Mouse (Mus musculus) left cerebral cortex, adult 11 months (tissue): Measurements from ENCODE around the gene Rnf2.
"Not testable (repeated sequence)": the region's sequence is repeated elsewhere in the genome, so short reads cannot be mapped to it uniquely, and the experiment has no call there.

ENCODE experiments used
- DNase-seq: peaks from one replicate; pipeline ENCODE4 v3.0.0; 2022; ENCODE audit warnings: low spot score

Rnf2 gene

GRCm38 (mm10) chr1:151484754-151485153, 16.0 kb downstream of the Rnf2 start:
- DNase-seq, result no peak

DNA sequence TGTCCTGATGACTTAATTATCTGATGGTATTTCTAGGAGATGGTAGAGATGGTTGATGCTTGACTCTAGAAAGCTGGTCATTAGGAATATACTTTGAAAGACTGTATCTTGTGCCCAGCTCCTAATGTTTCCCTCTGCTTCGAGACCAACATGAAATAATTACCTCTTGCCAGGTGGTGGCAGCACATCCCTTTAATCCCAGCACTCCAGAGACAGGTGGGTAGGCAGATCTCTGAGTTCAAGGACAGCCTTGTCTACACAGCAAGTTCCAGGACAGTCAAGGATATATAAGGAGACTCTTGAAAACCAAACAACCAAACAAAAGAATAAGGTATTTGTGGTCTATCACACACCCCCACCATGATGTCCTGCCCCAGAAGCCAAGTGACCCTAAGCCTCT, 17.2 kb downstream of the Rnf2 start:
- no peak for DNase-seq

- DNase-seq, result no peak
Observed at GRCm38 (mm10) chr1:151482497-151482896, 18.3 kb downstream of the Rnf2 start.

DNA sequence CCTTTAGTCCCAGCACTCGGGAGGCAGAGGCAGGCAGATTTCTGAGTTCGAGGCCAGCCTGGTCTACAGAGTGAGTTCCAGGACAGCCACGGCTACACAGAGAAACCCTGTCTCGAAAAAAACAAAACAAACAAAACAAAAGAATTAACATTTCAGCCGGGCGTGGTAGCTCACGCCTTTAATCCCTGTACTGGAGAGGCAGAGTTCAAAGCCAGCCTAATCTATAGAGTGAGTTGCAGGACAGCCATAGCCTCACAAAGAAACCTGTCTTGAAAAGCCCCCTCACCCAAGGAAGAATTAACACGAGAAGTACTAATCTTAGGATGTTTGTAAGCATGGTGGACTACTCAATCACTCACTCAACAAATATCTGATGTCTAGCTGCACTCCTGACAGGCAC, 28.4 kb downstream of the Rnf2 start:
- not testable (repeated sequence) for DNase-seq

DNA sequence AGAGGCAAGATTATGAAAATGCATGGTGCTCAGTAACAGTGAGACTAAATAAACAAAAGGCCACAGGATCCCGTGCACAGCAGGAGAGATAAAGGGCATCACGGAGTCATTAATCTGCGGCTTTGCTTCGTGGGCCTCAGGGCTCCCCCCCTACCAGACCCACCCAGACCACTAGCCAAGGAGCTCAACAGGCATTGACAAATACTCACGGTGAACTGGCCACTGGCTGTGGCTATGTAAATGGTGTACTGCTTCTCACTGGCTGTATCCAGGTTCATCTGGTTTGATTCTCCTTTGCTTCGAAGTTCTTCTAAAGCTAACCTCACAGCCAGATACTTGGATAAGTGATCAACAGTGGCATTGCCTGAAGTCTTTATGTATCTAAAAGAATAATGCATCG, 29.3 kb downstream of the Rnf2 start:
- DNase-seq, result no peak

- no peak for DNase-seq
Observed at GRCm38 (mm10) chr1:151466571-151466970, 34.2 kb downstream of the Rnf2 start.

- no peak for DNase-seq
Observed at GRCm38 (mm10) chr1:151464914-151465313, 35.8 kb downstream of the Rnf2 start.

DNA sequence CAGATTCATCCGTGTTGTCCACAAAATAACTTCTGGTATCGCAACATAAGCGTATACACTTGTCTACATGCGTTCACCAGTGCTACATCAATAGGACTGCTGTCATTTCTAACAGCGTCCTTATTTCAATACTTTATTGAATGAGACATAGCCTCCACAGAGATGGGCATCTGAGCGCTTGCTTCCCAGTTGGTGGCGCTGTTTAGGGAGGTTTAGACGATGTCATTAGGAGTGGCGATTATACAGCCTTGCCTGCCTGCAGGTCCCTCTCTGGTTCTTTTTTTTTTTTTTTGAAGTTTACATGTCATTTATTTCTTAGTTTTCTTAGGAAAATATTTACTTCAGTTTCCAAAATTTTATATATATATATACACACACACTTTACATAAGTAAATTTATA, 39.5 kb downstream of the Rnf2 start:
- no peak for DNase-seq

- DNase-seq, result no peak
Observed at GRCm38 (mm10) chr1:151457087-151457486, 43.7 kb downstream of the Rnf2 start.

GRCm38 (mm10) chr1:151451946-151452345, 48.8 kb downstream of the Rnf2 start:
- no peak for DNase-seq

- DNase-seq, result no peak
Observed at GRCm38 (mm10) chr1:151450851-151451250, 49.9 kb downstream of the Rnf2 start.

GRCm38 (mm10) chr1:151449866-151450265, 50.9 kb downstream of the Rnf2 start:
- no peak for DNase-seq

- DNase-seq, result no peak
Observed at GRCm38 (mm10) chr1:151435431-151435830, 65.3 kb downstream of the Rnf2 start.

GRCm38 (mm10) chr1:151429316-151429715, 71.4 kb downstream of the Rnf2 start:
- DNase-seq, result no peak

DNA sequence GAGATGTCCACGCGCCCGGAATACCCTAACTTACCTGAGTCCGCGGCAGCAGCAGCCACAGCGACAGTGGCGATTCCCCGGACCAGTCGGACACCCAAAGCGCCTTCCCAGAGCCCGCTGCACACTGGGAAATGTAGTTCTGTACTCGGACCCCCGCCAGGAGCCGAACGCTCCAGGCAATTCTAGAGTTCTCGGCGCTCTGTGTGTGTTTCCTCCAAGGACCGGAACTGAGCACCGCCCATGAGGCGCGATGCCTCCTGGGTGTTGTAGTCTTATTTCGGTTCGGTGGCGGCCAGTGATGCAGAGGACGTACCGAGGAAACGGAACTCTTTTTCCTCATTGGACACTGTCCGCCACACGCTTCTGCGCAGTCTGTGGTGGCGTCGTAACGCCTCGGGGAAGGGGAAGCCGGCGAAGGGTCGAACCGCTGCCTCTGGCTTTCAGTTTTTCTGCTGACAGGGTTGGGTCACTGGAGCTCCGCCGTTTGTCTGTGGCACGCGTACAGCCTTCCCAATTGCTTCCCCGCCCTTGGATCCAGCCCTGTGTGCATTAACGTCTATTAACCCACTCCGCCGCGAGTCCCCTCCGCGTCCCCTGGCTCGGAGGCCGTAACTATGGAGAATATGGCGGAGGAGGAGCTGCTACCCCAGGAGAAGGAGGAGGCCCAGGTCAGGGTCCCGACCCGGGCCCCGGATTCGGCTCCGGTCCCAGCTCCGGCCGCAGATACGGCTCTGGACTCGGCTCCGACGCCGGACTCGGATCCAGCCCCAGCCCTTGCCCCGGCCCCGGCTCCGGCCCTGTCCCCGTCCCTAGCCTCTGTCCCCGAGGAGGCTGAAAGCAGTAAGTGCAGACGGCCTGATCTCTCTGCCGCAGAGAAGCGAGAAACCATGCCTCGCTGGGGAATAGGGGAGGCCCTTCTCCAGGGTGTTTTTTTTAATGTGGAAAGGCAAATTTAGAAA, 72.2 kb downstream of the Rnf2 start, which contains the start of the genes Swt1 and Trmt1l:
Gene Swt1 (minus strand): TSS at position 193 of the 959 bp plus-strand sequence.
Gene Trmt1l (plus strand): TSS at position 280 of the 959 bp plus-strand sequence.
- peak; percentile 98 for DNase-seq

DNA sequence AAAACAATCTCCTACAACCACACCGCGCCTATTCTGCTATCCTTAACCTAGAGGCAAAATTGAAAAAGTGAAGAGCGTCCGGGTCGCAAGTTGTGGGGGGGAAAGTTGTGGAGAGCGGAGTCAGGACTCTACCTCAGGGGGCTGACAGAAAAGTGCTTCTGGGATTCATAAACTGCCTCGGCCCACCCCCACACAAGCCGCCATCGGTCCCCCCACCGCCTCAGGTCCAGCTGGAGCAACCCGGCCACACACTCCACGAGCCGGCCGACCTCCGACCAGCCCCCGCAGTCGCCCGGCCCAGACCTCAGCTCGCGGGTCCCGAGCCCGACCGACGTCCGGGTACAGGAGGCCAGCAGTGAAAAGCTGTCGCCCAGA, 72.9 kb downstream of the Rnf2 start:
- no peak for DNase-seq

DNA sequence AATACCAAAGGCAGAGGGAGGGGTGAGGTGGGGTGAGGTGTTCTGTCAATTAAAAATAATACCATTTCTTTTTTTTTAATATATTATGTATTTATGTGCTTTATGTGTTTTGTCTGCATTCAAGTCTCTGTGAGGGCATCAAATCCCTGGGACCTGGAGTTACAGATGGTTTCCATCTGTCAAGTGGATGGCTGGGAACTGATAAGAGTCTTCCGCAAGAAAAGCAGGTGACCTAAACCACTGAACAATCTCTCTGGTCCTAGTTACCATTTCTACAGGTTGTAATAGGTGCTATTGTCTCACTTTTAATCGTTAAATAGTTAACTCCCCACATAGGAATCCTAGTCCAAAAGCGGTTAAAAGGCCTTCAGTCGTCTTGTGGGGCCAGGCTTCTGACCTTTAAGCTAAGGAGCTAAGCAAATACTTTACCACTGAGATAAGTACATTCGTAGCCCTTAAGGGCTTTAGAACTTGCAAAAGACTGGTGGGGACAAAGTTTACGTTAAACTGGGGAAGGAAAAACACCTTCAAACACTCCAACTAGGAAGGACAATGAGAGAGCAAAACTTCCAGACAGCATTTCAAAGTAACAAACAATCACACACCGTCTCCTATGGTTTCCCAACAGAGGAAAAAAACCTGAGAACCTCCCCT, 73.7 kb downstream of the Rnf2 start:
- no peak for DNase-seq

- DNase-seq, result no peak
Observed at GRCm38 (mm10) chr1:151422178-151422577, 78.6 kb downstream of the Rnf2 start.

GRCm38 (mm10) chr1:151409827-151410226, 90.9 kb downstream of the Rnf2 start:
- DNase-seq, result no peak
